Mouse (Mus musculus): ENCODE results near the gene Dchs2.
"Not testable (repeated sequence)": the region's sequence is repeated elsewhere in the genome, so short reads cannot be mapped to it uniquely, and the experiment has no call there.

Dchs2 gene

DNA sequence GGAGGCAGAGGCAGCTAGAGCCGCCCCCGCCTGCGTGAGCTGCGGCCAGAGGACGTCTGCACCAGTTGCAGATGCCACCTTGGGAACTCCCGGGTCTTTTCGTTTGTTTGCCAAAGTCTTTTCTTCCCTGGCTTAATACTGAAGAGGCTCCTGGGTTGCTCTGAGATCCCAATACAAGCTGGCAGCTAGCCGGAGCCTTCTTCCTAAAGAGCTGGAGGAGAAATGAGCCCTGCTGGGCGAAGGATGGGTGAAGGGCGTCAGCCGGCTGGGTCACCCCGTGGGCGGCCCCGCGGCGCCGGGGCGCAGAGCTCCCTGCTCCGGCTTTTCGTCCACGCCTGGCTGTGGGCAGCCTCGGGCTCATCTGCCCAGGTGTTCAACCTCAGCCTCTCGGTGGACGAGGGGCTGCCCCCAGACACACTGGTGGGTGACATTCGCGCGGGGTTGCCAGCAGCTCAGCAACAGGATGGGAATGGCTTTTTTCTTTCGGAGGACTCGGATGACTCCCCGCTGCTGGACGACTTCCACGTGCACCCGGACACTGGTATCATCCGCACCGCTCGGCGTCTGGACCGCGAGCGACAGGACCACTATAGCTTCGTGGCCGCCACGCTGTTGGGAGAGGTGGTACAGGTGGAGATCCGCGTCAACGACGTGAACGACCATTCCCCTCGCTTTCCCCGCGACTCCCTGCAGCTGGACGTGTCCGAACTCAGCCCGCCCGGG is at the start of gene Dchs2:
TSS of gene Dchs2 (plus strand) at position 223 of the 723 bp plus-strand sequence.
- peak; percentile 43 for DNase-seq (ENCODE audit: low spot score)

DNA sequence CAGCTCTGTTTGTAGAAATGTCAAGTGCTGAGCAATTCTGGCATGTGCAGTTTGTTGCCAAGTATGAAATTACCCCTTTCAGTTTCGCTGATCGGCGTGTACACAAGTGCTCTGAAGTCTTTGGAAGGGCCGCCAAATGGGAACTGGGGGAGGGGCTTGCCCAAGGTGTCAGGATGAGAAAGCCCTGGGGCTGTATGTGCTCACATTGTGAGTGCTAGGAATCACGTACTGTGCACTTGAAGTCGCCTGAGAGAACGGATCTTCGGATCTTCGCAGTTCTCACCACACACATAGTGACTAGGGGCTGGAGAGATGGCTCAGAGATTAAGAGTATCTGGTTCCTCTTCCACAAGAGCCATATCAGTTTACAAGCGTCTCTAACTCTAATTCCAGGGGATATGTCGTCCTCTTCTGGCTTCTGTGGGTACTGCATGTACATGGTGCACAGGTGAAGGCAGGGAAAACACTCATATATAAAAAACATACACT is 47.1 kb upstream of the Dchs2 start:
- peak; percentile 64 for DNase-seq (ENCODE audit: low spot score)

DNA sequence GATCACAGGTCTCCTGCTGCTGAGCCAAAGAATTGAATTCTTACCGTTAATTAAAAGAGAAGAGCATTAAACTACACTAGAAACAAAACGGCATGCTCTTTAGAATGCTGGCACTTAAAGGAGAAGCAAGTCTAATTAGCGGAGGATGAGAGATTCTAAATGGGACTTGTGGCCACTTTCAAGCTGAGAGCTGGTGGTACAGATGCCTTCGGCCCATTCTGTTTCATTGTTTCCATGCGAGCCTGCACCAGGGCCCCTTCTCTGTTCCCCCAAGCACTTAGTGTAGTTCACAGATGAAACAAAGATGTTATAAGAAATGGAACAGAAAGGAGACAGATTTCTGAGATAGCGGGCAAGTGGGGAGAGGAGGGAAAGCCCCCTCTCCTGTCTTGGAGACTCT is 30.2 kb upstream of the Dchs2 start:
- no peak for DNase-seq (ENCODE audit: low spot score)

DNA sequence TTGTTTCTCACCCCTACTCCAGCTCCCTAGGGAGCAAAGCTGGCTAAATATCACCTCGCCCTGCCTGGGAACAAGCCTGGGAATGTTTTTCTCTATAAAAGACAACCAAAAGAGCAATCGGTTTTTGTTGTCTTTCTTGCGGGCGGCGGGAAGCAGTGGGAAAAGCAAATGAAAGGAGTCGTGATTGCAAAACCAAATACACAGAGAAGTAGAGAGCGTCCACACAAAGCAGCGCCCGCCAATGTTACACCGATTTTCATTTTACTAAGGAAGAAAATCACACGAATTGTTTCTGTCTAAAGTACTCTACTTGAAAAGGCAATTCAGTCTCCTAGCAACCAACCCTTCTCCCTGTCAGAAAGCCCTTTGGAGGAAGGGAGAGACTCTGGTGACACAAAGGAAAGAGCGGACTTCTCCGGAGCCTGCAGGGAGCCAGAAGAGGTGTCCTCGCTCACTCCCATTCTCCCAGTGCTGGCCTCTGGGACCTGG is 29.2 kb upstream of the Dchs2 start:
- no peak for DNase-seq (ENCODE audit: low spot score)

DNA sequence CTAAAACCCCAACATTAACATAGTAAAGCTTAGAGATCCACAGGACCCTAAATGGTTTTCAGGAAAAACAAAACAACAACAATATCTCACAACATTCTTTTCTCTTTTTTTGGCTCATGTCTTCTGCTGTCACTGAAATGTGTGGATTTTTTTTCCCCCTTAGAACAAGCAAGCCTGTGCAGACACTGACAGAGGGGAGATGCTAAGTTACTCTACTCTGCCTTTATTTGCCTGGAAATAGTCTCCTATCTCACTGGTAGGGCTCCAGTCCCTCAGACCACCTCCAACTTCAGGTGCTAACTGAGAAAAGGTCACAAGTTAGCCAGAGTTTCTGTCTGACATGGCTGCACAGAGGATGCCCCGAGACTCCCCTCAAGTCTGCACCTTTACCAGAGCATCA is 28.6 kb upstream of the Dchs2 start:
- no peak for DNase-seq (ENCODE audit: low spot score)

DNA sequence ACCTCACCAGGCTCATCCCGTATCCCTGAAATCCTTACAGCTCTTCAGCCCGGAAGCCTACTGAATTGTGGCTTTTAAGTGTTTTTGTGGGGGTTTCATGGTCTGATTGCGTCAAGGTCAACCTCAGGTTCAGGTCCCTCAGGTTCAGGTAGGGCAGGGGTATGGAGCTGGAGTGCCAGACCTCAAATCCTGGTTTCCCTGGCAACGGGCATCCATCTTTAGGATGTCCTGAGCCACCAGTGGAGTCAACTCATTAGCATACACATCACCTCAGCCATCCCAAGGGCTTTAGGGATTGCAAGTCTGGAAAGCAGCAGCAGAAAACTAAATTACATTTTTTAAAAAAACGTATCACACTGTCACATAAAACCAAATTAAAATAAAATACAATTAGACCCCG is 28.1 kb upstream of the Dchs2 start:
- DNase-seq (ENCODE audit: low spot score): no peak

DNA sequence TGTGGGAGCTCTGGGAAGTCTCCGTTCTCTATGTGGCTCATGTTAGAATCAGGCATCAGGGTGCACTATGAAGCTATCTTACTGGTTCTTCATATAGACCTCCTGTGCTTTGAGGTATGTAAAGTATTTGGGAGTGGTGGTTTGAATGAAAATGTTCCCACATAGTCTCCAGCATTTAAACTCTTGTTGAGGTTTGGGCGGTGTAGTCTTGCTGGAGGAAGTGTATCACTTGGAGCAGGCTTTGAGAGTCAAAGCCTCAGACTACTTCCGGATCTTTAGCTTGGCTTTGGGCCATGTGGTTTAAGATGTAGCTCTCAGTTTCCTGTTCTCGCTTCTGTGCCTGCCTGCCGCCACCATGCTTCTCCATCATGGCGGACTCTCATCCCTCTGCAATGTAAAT is 25.5 kb upstream of the Dchs2 start:
- DNase-seq (ENCODE audit: low spot score): no peak

DNA sequence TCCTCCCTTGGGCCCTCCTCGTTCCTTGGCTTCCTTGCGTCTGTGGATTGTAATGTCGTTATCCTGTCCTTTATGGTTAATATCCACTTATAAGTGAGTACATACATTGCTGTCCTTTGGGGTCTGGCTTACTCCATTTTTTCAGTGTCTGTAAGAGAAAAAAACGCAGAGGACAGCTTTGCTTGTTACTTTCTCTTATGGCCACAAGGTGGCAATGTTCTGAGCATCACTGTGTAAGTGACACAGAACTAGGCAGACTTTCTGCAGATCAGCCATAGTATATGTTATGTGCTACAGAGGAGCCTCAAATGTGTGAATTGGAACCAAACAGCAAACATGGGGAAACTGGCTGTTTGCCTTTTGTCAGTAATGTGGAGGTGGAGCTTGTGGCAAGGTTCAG is 17.6 kb upstream of the Dchs2 start:
- no peak for DNase-seq (ENCODE audit: low spot score)

DNA sequence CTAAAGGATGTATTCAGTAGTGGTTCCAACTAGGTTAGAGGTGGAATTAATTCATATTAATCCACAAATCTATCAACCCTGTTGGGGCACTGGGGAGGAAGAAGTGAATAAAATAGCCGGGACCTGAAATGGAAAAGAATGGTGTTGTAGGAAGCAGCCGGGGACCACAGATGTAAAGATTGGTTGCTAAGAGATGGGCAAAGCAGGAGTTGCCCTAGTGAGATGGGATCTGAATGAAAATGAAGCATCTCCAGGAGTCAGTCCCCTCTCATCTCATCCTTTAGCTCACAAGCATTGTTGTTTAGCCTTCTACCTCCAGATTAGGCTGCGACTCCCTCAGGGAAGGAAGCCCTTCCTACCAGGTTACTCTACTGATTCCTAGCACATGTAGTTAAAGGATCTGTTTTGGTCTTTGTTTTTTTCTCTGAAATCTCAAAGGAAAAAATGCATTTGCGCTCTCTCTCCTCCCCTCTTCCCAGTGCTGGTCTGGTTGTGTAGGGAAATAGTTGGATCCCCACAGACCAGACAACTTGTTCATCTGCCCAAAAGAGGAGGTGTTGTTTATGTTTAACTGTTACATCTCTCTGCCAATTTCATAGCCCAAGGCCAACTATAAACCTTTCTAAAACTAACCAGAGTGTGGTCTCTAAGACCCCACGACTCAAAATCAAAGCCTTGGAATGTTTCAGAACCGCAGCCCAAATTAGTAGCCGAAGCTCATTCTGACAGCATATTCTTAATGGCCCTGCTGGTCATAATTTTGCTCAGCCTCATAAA is 16.1 kb upstream of the Dchs2 start:
- no peak for DNase-seq (ENCODE audit: low spot score)

DNA sequence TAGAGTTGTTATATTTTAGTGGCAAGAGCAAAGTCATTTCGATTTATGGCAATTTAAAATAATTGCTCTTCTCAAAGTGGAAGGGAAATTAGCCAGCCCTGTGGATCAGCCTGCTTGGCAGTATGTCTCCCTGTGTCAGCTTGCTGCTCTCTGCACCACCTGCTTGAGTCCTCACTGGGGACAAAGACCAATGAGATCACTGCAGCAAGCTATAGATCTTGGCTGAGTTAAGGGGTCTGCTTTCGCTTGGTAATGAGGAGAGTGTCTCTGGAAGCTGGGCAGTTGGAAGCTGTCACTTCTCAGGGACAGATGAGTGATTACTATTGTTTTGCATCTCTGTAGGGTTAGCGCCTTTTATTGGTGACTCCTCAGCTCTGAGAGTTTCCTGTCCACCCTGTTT is 14.9 kb upstream of the Dchs2 start:
- DNase-seq (ENCODE audit: low spot score): no peak

DNA sequence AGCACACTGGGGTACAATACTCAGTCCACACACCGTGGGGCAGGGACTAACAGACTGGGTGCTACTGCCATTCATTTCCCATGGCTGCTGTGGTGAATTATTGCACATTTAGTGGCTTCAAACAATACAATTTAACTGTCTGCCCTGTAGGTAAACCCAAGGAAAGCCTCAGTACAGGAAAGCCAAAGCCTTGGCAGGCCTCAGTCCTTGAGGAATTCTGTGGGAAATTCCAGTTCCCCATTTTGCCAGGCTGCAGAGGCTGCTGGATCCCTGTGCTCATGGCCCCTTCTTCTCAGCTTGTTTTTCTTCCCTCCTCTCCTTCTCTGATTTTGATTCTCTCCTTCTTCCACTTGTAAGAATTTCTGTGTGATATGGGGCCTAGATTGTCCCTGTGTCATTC is 12.8 kb upstream of the Dchs2 start:
- DNase-seq (ENCODE audit: low spot score): no peak

DNA sequence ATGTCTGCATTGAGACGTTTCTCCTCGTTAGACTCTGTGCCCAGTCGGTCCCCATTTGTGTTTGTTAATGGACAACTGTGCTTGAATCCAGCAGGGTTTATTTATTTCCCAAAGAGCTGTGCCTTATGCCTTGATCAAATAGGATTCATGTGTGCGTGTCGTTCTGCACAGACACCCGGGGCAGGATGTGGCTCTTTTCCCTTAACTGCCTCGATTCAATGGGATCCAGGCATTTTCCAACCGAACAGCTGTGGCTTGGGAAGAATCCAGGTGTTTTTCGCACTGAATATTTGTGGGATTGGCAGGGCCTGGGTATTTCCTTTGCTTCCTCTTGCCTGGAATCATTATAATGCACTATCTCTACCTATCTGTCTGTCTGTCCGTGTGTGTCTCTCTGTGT is 10.2 kb upstream of the Dchs2 start:
- DNase-seq (ENCODE audit: low spot score): no peak

DNA sequence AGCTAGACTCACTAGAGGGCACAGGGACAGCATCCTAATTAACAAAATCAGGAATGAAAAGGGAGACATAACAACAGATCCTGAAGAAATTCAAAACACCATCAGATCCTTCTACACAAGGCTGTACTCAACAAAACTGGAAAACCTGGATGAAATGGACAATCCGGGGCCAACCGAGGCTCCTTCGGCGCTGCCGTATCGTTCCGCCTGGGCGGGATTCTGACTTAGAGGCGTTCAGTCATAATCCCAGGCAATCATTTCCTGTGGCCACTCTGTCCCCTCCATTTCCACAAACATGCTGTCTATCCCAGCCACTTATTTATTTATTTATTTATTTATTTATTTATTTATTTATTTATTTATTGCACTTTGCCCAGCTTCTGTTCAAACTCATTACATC is 3.8 kb upstream of the Dchs2 start:
- not testable (repeated sequence) for DNase-seq (ENCODE audit: low spot score)

DNA sequence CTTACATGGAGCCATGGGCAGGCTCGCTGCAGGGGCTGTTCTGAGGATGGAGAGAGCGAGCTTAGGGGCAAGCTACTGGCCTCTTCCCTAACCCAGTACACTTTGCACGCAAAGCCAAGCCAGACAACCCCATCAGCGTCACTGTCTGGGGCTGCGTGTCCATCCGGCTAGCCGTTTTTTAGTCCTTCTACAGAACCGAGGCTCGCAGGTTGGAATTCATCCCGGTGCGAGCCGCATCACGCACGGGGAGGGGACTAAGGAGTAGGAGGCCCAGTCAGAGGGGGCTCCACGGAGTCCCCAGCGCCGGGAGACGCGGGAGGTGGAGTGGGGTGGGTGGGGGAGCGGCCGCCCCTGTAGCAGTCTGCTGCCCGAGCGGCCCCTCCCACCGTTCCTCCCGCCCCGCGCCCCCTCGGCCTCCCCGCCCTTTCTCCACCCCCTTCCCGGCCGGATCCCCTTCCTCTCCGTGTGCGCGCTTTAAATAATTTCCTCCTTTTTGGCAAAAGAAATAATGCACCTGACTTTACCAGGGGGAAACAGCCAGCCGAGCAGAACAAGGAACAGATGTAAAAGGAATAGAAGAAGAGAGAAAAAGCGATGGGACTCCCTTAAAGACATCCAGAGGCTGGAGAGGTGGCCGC is 541 bp upstream of the Dchs2 start:
- peak; percentile 45 for DNase-seq (ENCODE audit: low spot score)

DNA sequence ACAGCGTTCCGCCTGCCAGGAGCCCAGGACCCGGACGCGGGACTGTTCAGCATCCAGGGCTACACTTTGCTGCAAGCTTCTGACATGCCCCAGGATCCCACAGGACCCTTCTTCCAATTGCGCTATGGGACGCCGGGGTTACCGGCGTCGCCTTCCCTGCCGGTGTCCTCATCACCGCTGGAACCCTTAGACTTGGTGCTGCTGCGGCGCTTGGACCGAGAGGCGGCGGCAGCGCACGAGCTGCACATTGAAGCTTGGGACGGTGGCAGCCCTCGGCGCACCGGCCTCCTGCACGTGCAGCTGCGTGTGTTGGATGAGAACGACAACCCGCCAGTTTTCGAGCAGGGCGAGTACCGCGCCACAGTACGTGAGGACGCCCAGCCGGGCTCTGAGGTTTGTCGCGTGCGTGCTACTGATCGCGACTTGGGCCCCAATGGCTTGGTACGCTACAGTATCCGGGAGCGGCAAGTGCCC is 738 bp downstream of the Dchs2 start:
- no peak for DNase-seq (ENCODE audit: low spot score)

DNA sequence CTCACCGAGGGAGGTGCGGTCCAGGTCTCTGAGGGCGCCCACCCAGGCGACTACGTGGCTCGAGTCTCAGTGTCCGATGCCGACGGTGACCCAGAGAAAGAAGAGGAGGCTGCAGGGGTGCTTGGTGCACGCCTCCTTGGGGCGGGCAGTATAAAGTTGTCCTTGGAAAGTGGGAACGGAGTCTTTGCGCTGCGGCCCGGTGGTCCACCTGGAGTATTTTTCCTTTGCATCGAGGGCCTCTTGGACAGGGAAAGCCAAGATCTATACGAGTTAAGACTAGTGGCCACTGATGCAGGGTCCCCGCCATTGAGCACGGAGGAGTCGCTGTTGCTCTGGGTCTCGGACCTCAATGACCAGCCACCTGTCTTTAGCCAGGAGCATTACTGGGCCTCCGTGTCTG is 1.4 kb downstream of the Dchs2 start:
- DNase-seq (ENCODE audit: low spot score): no peak

DNA sequence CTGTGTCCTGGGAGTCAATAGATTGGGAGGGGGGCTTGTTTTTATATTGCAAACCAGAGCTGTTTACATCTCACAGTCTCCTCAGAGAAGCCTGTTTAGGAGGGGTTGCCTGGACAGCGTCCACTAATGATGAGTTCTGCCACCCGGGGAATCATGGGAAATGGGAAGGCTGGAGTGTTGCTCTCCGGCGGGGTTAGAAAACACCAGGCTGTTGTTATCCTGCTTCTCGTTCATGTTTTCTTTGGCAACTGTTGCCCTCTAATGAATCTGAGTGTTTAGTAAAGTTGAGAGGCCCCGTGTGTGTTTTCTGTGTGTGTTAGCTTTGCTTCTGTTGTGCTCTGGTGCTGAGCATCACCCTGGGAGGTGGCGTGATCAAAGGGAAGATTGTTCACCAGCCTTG is 8.7 kb downstream of the Dchs2 start:
- no peak for DNase-seq (ENCODE audit: low spot score)

DNA sequence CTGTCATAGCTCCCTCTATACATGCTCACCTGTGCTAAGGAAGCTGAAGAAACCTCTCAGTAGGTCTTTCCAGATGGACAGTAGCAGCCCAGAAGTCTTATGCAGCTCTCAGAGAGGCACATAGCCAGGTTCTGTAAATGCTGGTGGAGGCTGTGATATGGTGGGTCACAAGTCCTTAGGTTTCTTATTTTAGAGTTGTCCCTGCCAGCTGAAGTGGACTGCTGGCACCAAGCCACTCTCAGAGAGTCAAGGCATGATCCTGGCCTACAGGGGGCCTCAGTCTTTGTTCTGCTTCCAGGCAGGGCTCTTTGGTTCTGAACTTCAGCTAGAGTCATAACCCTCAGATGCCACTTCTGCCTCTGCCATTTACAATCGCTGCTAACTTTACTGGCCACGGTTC is 11.1 kb downstream of the Dchs2 start:
- no peak for DNase-seq (ENCODE audit: low spot score)

DNA sequence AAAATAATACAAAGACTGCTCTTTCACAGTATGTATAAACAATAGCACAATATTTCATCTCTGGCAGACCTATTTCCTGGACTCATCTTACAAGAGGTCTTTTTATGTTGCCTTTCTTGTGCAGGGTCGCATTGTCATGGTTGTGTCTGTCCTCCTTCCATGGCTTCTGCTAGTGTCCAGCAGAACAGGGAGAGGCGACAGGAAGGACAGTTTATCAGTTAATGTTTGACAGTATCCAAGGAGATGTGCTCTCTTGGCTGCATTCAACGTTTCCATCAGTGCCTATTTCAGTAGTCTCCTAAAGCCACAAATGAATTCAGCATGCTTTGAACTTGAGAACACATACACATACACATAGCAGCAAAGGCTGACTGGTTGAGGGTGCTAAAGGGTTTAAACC is 17.9 kb downstream of the Dchs2 start:
- no peak for DNase-seq (ENCODE audit: low spot score)

DNA sequence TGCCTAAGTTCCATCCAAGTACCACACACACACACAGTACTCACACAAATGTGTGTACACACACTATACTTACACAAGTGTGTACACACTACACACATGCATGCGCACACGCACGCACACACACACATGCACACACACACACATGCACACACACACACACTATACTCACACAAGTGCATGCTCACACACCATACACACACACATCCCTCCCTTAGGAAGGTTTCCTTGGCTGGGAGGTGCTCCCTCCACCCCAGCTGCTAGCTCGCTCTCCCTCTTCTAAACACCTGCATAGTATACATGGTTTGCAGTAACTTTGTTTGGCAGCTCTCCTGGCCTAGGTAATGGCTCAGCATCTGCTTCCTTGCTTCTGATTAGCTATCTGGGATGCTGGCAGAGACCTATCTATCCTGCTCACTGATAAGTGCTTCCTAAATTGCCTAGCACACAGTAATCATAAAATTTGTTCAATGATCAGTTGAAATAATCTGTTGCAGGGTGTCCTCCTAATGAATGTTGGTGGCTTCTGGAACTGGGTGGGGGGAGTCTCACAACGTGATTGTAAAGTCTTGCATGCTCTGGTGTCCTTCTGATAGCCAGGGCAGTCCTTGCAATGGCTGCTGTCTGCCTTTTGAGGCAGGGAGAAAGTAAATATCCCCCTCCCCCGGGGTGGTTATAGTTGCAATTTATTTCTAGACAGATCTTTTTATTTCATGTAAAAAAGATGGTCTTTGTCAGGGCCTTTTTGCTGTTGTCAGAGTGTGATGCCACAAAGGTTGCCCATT is 19.7 kb downstream of the Dchs2 start:
- no peak for DNase-seq (ENCODE audit: low spot score)

DNA sequence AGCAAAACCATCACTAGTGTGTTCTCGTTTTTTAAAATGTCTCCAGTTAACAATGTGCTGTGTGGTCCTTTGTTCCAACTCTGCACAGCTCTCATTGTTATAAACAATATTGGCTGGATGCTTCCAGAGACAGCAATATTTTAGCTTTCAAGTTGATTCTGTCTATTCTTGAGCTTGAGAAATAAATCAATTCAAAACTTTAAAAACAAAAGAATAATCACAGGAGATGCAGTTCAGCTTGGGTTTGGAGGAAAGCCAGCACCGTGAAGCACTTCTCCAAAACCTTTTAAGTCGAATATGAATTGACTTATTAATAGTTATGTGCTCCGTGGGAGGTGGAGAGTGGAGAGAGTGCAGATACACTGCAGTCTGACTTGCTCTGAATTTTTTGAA is 20.3 kb downstream of the Dchs2 start:
- no peak for DNase-seq (ENCODE audit: low spot score)

DNA sequence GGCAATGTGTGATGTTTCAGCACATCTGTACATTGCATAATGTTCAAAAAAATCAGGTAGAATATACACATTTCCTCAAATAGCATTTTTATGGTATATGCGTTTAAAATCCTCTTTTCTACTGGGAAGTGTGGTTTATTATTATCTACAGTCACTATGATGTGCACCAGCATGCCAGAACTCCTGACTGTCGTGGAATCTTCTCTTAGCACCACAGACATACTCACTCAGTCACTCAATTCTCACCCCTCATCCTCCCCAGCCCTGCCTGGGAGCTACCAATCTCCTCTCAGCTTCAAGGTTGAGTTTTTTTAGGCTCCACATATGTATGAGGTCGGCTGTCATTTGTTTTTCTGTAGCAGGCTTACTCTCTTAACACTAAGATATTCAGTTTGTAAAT is 20.8 kb downstream of the Dchs2 start:
- no peak for DNase-seq (ENCODE audit: low spot score)

Data from testis, postnatal 10 days (tissue).